Mouse (Mus musculus): ENCODE results near the gene Kbtbd7.

DNA sequence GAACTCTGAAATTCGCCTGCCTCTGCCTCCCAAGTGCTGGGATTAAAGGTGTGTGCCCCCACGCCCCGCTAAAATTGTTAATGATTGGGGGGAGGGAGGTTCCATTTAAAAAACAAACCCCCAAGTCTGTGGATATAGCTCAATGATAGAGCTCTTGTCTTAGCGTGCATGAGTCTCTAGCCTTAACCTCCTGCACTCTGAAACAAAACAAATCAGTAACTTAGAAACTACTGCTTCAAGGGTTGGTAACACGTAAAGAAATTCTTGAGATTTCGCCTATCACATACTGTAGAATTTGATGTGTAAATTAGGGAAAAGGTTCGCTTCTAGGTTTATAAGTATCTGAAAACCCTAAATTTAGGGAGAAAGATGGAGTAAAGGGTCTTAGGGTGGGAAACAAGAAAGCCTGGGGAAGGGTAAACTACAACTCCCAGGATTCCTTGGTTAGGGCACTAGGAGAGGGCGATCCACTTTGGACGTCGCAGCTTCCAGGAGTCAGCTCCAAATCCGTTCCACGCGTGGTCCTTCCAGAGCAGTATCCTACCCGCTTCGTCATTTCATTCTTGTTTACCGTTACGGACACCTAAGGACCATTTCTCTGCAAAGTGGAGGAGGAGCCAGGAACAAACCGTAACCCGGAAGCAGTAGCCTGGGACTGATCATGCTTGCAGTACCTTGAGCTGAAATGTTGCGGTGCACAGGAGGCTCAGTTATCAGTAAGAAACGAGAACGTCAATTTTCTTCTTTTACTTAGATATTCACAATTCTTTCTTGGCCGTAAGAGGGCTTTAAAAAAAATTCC lies 28.8 kb upstream of the Kbtbd7 start, which contains the start of gene Mtrf1:
- no peak for TF ChIP-seq GATA1 (IDR thresholded peaks at IDR 0.05; ENCODE audit: borderline replicate concordance, low read length)
- TF ChIP-seq FLI1 (IDR thresholded peaks at IDR 0.05; ENCODE audit: low read length): no peak

Data from megakaryocyte, embryonic 14.5 days (primary cell).